Mouse (Mus musculus) forebrain, embryonic 12.5 days (tissue): ENCODE measurements at regions not wholly inside any gene's neighbourhood (a gene's known extent, or its start where the extent isn't known, plus 50 kb on each side); places are given as distances from the start of the nearest gene placed in this dataset.

Experiments used
- ATAC-seq: fragments of 200-750 bp; cut with Nextera tagmentation; 2 replicates; pipeline ENCODE4 v1.8.0; 2017; ENCODE audit warnings: moderate TSS enrichment; ENCODE audit not compliant: low FRiP score
- H3K27ac ChIP-seq: fragments of 300-500 bp; sonication (generic); 2 replicates; pipeline ENCODE4 v1.5.1; 2016; ENCODE audit warnings: mild to moderate bottlenecking
- H3K27me3 ChIP-seq: fragments of 300-500 bp; sonication (generic); 2 replicates; pipeline ENCODE4 v1.6.1; 2016; ENCODE audit warnings: mild to moderate bottlenecking
- H3K36me3 ChIP-seq: fragments of 300-500 bp; sonication (generic); replicated peaks from 2 replicates; pipeline ENCODE4 v1.6.1; 2016; ENCODE audit warnings: mild to moderate bottlenecking
- H3K4me1 ChIP-seq: fragments of 300-500 bp; sonication (generic); 2 replicates; pipeline ENCODE4 v1.6.1; 2016
- H3K4me2 ChIP-seq: fragments of 300-500 bp; sonication (generic); 2 replicates; pipeline ENCODE4 v1.6.1; 2016; ENCODE audit warnings: mild to moderate bottlenecking, moderate library complexity
- H3K4me3 ChIP-seq: fragments of 300-500 bp; sonication (generic); replicated peaks from 2 replicates; pipeline ENCODE4 v1.5.1; 2016; ENCODE audit warnings: mild to moderate bottlenecking
- H3K9ac ChIP-seq: fragments of 300-500 bp; sonication (generic); 2 replicates; pipeline ENCODE4 v1.6.1; 2016; ENCODE audit warnings: mild to moderate bottlenecking
- H3K9me3 ChIP-seq: fragments of 300-500 bp; sonication (generic); 2 replicates; pipeline ENCODE4 v1.6.1; 2016
- WGBS: fragments of 180-500 bp; shearing (Covaris S2); methylation state at CpG from one replicate; pipeline ENCODE4 v1.1.7; 2016; 5-methylcytosine and 5-hydroxymethylcytosine counted together

DNA sequence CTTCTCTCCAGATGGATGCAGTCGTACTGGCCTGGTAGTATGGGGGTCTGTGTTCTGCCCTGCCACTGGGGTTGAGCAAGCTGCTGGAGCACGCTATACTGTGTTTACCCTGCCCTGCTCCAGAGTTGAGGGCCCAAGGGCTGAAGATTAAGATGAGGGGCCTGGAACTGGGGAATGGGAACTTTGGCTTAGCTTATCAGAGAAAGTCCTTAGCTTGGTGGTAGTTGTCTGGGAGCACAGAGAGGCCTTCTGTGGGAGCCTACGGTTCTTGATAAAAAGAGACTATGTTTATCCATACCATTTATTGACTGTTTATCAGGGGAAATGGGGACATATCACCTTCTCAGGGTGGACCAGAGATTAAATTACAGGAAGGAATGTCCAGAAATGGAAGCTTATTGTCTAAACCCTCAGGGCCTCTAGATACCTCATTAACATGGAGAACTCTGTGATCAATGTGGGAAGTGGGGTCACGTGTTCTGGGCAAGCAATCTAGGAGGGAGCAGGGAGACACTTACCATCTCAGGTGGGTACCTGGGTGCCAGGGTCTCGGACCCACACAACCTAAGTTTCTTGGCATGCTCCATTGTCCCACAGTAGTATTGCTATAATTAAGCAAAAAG, 58.7 kb downstream of the Mycn start:
- WGBS, result 85% methylated on average over 5 of the region's 5 CpGs
- H3K4me1 ChIP-seq, result peaks cover 10% of the 10 kb centered on the region
- no peak overlapping the region for H3K27ac ChIP-seq
- H3K9me3 ChIP-seq, result no peaks in the 10 kb centered on the region
- H3K27me3 ChIP-seq, result no peaks in the 10 kb centered on the region
- H3K9ac ChIP-seq, result no peak overlapping the region
- H3K4me3 ChIP-seq, result no peak overlapping the region
- H3K4me2 ChIP-seq, result no peak overlapping the region
- H3K36me3 ChIP-seq, result no peaks in the 10 kb centered on the region
- ATAC-seq, result no peak

DNA sequence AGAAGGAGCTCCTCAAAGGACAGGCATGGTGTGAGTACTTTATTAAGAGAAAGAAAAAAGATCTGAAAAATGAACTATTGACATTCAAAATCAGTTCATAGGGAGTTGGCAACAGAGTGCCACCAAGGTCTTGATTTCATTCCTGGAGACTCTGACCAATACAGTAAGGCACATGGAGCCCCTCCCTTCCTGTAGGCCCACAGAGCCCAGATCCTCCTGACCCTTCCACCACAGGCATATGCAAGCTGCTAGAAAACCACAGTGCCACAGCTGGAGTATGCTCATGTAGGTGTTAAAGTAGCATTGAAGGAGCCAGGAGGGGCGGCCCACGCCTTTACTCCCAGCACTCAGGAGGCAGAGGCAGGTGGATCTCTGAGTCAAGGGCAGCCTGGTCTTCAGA, 63.7 kb downstream of the Mycn start:
- no peak overlapping the region for H3K4me2 ChIP-seq
- WGBS, result 96% methylated on average over 2 of the region's 2 CpGs
- H3K4me3 ChIP-seq, result no peak overlapping the region
- ATAC-seq, result peak; percentile 52
- H3K27ac ChIP-seq, result peak overlapping the region; percentile 87
- H3K9me3 ChIP-seq, result no peaks in the 10 kb centered on the region
- no peaks in the 10 kb centered on the region for H3K36me3 ChIP-seq
- H3K9ac ChIP-seq, result no peak overlapping the region
- H3K27me3 ChIP-seq, result no peaks in the 10 kb centered on the region
- peaks cover 22% of the 10 kb centered on the region for H3K4me1 ChIP-seq

DNA sequence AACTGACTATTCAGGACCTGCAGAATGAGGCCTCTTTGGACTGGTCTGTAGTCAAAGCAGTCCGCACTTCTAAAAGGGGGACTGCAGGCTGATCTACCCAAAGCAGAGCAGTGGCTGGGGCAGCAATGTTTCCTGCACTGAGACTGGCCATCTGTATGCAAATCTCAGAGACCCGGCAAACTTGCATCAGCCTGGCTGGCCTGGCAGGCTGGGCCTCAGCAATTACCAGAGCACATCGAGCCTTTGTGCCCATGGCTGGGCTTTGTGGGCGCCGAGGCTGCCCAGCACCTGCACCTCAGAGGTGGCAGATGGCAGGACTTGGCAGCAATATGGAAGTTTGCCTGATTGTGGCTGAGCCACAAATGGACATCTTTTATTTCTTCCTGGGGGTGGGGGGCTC, 64.2 kb downstream of the Mycn start:
- H3K4me3 ChIP-seq, result no peak overlapping the region
- no peaks in the 10 kb centered on the region for H3K27me3 ChIP-seq
- WGBS, result 17% methylated on average over 5 of the region's 5 CpGs
- peak; percentile 91 for ATAC-seq
- H3K4me1 ChIP-seq, result peaks cover 25% of the 10 kb centered on the region
- no peak overlapping the region for H3K4me2 ChIP-seq
- no peaks in the 10 kb centered on the region for H3K36me3 ChIP-seq
- H3K9ac ChIP-seq, result no peak overlapping the region
- H3K27ac ChIP-seq, result peak overlapping the region; percentile 87
- H3K9me3 ChIP-seq, result no peaks in the 10 kb centered on the region

DNA sequence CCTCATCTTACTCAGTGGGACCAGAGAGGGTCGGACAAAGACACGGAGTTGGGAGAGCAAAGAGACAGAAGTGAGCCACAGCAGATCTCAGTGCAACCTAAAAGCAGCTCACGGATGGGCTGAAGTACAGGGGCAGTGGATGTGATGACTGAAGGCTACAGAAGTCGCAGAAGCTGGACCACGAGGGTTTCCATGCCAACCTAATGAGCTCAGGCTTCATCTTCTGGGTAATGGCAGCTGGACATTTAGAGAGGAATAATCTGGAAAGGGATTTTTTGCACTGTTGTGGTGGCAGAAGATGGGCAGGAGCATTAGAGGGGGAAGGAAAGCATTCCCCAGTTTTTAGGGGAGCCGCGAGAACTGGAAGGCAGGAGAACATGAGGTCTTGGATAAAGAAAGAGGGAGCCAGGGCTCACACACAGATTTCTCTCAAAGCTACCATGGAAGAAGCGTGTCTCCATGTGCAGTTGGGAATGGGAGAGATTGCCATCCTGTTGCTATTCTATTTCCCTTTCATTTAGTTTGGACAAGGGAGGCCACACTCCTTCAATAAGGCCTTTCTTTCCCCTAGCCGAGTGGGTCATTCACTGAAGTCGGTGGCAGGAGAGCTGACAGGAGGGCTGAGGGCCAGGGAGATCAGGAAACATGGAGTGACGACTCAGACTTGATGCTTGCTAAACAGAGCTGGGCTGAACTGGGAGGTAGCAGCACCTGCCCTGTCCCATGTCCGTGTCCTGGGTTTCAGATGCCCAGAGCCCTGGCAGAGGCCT, 65.6 kb downstream of the Mycn start:
- 55% methylated on average over 12 of the region's 12 CpGs for WGBS
- Histone ChIP-seq H3K4me3 (no peak overlapping the region), H3K9me3 (no peaks in the 10 kb centered on the region), H3K27me3 (peaks cover 3% of the 10 kb centered on the region; the same call in 1 of the 2 replicates), H3K4me1 (peaks cover 30% of the 10 kb centered on the region), H3K9ac (no peak overlapping the region), H3K4me2 (no peak overlapping the region), H3K36me3 (no peaks in the 10 kb centered on the region), H3K27ac (peak overlapping the region; percentile 87)
- ATAC-seq, result no peak

DNA sequence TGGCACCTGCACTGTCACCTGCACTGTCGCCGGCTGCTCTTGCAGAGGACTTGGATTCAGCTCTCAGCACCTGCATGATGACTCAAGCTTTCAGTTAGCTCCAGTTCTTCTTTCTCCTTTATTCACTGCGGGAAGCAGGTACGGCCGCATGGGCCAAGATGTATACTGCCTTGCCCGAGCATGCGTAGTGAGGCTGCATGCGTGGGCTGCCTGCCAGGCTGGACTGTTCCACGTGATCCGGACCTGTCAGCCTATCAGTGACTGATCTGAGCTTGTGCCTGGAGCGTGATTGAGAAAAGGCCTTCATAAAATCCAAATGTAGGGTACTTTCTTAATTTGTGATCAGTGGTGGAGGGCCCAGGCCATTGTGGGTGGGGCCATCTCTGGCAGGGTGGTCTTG, 68.2 kb downstream of the Mycn start:
- Histone ChIP-seq H3K9ac (no peak overlapping the region), H3K36me3 (no peaks in the 10 kb centered on the region), H3K27me3 (peaks cover 3% of the 10 kb centered on the region; the same call in 1 of the 2 replicates), H3K9me3 (no peaks in the 10 kb centered on the region), H3K4me2 (no peak overlapping the region), H3K27ac (no peak overlapping the region), H3K4me1 (peaks cover 32% of the 10 kb centered on the region), H3K4me3 (no peak overlapping the region)
- no peak for ATAC-seq
- 87% methylated on average over 11 of the region's 11 CpGs for WGBS

DNA sequence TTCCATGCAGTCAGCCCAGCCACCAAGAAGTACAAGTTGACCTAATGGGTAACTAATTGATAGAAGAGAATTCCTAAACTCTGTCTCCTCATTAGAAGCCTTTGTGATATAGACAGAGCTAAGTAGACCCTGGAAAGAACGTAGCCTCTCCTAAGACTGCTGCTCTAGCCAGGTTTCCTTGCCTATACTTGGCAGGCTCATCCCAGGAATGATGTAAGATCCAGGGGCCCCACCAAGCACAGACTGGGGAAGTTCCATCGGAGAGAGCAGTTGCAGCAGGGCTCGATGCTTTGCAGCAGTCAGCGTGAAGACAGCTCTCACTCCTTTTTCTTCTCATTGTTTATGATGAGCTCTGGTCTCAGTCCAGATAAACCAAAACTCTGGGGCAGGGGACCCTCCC, 68.7 kb downstream of the Mycn start:
- Histone ChIP-seq H3K4me1 (peaks cover 29% of the 10 kb centered on the region), H3K36me3 (no peaks in the 10 kb centered on the region), H3K4me3 (no peak overlapping the region), H3K27me3 (peaks cover 7% of the 10 kb centered on the region), H3K4me2 (no peak overlapping the region), H3K9ac (no peak overlapping the region), H3K9me3 (no peaks in the 10 kb centered on the region), H3K27ac (no peak overlapping the region)
- WGBS, result 73% methylated on average over 4 of the region's 4 CpGs
- no peak for ATAC-seq

DNA sequence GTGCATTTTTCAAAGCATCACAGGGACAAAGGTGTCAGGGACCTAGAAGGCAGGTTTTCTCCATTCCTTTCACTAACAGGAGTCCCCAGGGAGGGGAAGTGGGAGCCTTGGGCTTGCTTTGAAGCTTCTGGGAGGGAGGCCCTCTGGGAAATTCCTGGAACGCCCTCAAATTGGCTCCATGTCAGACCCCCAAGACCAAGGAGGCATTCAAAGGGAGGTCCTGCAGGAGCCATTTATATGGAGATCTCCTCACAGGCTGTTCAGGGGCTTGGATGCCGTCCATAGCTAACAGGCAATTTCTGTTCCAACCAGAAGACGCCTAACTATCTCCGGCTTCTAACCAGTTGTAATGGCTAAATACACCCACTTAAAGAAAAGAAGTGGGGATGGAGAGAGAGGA, 70.4 kb downstream of the Mycn start:
- H3K4me3 ChIP-seq, result no peak overlapping the region
- no peaks in the 10 kb centered on the region for H3K9me3 ChIP-seq
- H3K36me3 ChIP-seq, result no peaks in the 10 kb centered on the region
- WGBS, result 40% methylated on average over 4 of the region's 4 CpGs
- H3K9ac ChIP-seq, result no peak overlapping the region
- no peak overlapping the region for H3K27ac ChIP-seq
- H3K4me2 ChIP-seq, result no peak overlapping the region
- H3K4me1 ChIP-seq, result peaks cover 22% of the 10 kb centered on the region; the same call in 1 of the 2 replicates
- peak; percentile 24; the same call in 1 of the 2 replicates for ATAC-seq
- peaks cover 8% of the 10 kb centered on the region for H3K27me3 ChIP-seq

DNA sequence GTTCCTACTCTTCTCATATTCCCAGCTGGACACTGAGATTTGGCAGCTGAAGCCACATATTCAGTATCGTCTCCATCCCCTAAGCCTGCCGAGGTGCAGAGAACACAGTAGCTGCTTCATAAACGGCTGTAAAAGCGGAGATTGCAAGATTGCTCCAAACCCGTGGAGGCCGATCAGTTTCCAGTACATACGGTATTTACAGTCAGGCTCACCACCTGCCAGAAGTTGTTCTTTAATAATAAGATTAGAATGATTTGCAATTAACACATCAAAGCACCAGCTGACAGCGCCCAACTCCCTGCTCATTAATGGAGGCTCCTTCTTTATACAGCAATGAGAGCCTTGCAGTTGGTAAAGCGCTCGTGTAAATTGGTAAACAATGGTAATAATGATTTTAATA, 75.1 kb downstream of the Mycn start:
- peak overlapping the region; percentile 65; the same call in 1 of the 2 replicates for H3K27ac ChIP-seq
- H3K9ac ChIP-seq, result no peak overlapping the region
- 0 out of 2 replicates have a peak overlapping the region, but pooled peaks have one; percentile 6 for H3K4me2 ChIP-seq
- no peaks in the 10 kb centered on the region for H3K9me3 ChIP-seq
- H3K4me1 ChIP-seq, result peaks cover 13% of the 10 kb centered on the region; the same call in 1 of the 2 replicates
- WGBS, result 40% methylated on average over 10 of the region's 10 CpGs
- peaks cover 5% of the 10 kb centered on the region; the same call in 1 of the 2 replicates for H3K27me3 ChIP-seq
- ATAC-seq, result peak; percentile 70; the same call in 1 of the 2 replicates
- no peak overlapping the region for H3K4me3 ChIP-seq
- no peaks in the 10 kb centered on the region for H3K36me3 ChIP-seq

DNA sequence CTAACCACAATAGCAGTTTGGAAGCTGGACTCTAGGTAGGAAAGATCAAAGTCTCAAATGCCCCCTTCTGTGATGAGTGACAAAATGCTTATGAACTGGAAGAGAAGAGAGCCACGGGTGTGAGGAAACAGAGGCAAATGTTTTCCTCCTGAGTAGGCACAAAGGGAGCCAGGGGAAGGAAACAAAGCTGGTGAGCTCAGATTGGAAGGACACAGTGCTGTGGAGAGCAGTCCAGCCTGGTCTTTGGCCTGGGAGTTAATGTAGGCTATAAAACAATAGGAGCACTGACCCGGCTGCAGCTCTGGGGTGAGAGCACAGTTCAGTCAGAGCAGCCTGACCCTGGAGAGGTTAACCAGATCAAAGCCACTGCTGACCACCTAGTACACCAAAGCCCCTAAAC, 91.0 kb downstream of the Mycn start:
- ATAC-seq, result no peak
- 6% methylated on average over 2 of the region's 2 CpGs for WGBS
- H3K27ac ChIP-seq, result no peak overlapping the region
- H3K36me3 ChIP-seq, result no peaks in the 10 kb centered on the region
- H3K4me1 ChIP-seq, result peaks cover 5% of the 10 kb centered on the region; the same call in 1 of the 2 replicates
- H3K9me3 ChIP-seq, result no peaks in the 10 kb centered on the region
- H3K9ac ChIP-seq, result no peak overlapping the region
- no peak overlapping the region for H3K4me3 ChIP-seq
- no peaks in the 10 kb centered on the region for H3K27me3 ChIP-seq
- H3K4me2 ChIP-seq, result no peak overlapping the region

DNA sequence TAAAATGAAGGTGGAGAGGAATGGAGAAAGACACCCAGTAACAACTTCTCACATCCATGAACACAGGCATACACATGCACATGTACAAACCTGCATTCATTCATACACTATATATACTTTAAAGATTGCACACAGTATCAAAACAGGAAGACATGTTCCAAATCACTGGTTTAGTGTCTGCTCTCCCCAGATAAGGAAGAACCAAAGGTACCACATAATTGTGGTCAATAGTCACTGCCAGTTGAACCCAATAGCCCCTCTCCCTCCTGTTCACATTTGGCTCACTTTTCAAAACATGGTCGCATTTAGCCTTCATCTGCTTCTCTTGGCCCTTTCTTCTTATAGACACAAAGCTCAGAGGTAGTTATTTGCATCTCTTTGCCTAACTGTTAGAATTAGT, 95.0 kb downstream of the Mycn start:
- Histone ChIP-seq H3K9me3 (no peaks in the 10 kb centered on the region), H3K9ac (no peak overlapping the region), H3K36me3 (no peaks in the 10 kb centered on the region), H3K4me1 (peaks cover 14% of the 10 kb centered on the region), H3K27me3 (no peaks in the 10 kb centered on the region; the same call in 1 of the 2 replicates), H3K27ac (no peak overlapping the region), H3K4me2 (no peak overlapping the region), H3K4me3 (no peak overlapping the region)
- WGBS, result 71% methylated on average over 1 of the region's 1 CpGs
- no peak for ATAC-seq

DNA sequence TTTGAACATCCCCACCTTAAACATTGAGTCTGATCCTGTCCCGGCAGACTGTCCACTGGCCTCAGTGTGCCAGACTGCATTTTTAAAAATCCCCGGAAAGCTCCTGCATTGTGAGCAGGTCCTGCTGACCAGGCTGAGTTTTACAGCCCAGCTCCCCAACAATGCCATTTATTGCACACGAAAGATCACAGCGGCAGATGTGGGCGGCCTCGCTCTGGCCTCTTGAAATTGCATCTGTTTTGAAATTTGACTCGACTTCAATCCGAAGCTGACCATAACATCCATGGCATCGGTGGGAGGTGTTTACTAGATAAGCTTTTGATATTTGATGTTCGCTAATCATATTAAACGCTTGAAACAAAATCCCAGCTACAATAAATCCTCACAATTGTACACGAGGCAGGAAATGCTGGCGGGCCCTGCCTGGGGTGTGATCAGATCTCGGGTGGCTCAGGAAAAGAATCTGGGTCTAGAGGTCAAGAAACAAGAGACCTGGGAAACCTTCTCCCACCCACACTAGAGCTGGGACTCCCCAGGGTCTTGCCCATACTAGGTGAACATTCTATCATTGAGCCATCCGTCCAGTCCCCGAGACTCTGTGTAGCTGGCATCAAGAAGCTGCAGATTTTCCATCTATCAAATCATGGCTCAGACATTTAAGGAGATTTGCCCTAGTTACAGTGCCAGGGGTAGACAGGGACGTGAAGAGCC, 99.3 kb downstream of the Mycn start:
- no peaks in the 10 kb centered on the region; the same call in 1 of the 2 replicates for H3K27me3 ChIP-seq
- no peak overlapping the region for H3K4me3 ChIP-seq
- peaks cover 22% of the 10 kb centered on the region for H3K4me1 ChIP-seq
- no peak overlapping the region for H3K4me2 ChIP-seq
- 37% methylated on average over 17 of the region's 17 CpGs for WGBS
- ATAC-seq, result no peak
- H3K9me3 ChIP-seq, result no peaks in the 10 kb centered on the region
- H3K36me3 ChIP-seq, result no peaks in the 10 kb centered on the region
- no peak overlapping the region for H3K27ac ChIP-seq
- no peak overlapping the region for H3K9ac ChIP-seq
